Mouse (Mus musculus) brain, embryonic 14.5 days (tissue): Measurements from ENCODE around the gene Preb.

ENCODE experiments used
- CTCF ChIP-seq: fragments of 200-500 bp; IDR thresholded peaks from 2 replicates; pipeline ENCODE4 v1.5.1; 2012; ENCODE audit warnings: inconsistent platforms, mild to moderate bottlenecking, moderate library complexity, borderline replicate concordance; ENCODE audit not compliant: insufficient read depth, insufficient read length; ENCODE audit errors: extremely low read depth
- POLR2A ChIP-seq: fragments of 200-500 bp; IDR thresholded peaks from 2 replicates; pipeline ENCODE4 v1.6.1; 2012; ENCODE audit warnings: mild to moderate bottlenecking, inconsistent platforms, borderline replicate concordance; ENCODE audit not compliant: poor library complexity, insufficient read depth, insufficient read length, severe bottlenecking; ENCODE audit errors: extremely low read depth

- no peak for TF ChIP-seq CTCF
- no peak for TF ChIP-seq POLR2A
Measured at GRCm38 (mm10) chr5:30966189-30966588, 6.0 kb upstream of the Preb start.
